Mouse (Mus musculus): Measurements from ENCODE around the gene Stx6. TPM values are rescaled to one million over a fixed set of nuclear protein-coding genes. Genes with fewer than 3 reads are reported as not detected.
A peak's percentile ranks its signal among the peaks of the same experiment; 100 is the strongest.

The Stx6 gene
- polyA plus RNA-seq, 1 experiment: 13.6 TPM

- Histone ChIP-seq H3K4me1 (ENCODE audit: control insufficient read depth, insufficient read depth, low read length) (peaks cover 9% of the 10 kb centered on the region), H3K4me3 (ENCODE audit: control insufficient read depth, low read depth, low read length) (peak overlapping the region; percentile 64), H3K27me3 (ENCODE audit: control insufficient read depth, insufficient read depth, low read length) (no peaks in the 10 kb centered on the region), H3K27ac (ENCODE audit: control insufficient read depth, insufficient read depth, low read depth, low read length) (peak overlapping the region; percentile 51; the same call in 1 of the 2 replicates), H3K36me3 (ENCODE audit: control insufficient read depth, insufficient read depth, low read length) (no peaks in the 10 kb centered on the region)
- TF ChIP-seq POLR2A (IDR thresholded peaks at IDR 0.05; ENCODE audit: control insufficient read depth, low read depth, low read length) (peak; percentile 25; the same call in 1 of the 2 replicates), CTCF (IDR thresholded peaks at IDR 0.05; ENCODE audit: control insufficient read depth, insufficient read depth, insufficient replicate concordance, low read depth, low read length) (no peak)
Measured at GRCm38 (mm10) chr1:155121977-155122939, 36.3 kb upstream of the Stx6 start.

GRCm38 (mm10) chr1:155124397-155124796, 34.1 kb upstream of the Stx6 start:
- Histone ChIP-seq H3K36me3 (ENCODE audit: control insufficient read depth, insufficient read depth, low read length) (no peaks in the 10 kb centered on the region), H3K4me1 (ENCODE audit: control insufficient read depth, insufficient read depth, low read length) (peaks cover 9% of the 10 kb centered on the region), H3K27ac (ENCODE audit: control insufficient read depth, insufficient read depth, low read depth, low read length) (no peak overlapping the region), H3K27me3 (ENCODE audit: control insufficient read depth, insufficient read depth, low read length) (no peaks in the 10 kb centered on the region), H3K4me3 (ENCODE audit: control insufficient read depth, low read depth, low read length) (no peak overlapping the region)
- no peak for TF ChIP-seq POLR2A (IDR thresholded peaks at IDR 0.05; ENCODE audit: control insufficient read depth, low read depth, low read length)
- no peak for TF ChIP-seq CTCF (IDR thresholded peaks at IDR 0.05; ENCODE audit: control insufficient read depth, insufficient read depth, insufficient replicate concordance, low read depth, low read length)

- no peak for TF ChIP-seq POLR2A (IDR thresholded peaks at IDR 0.05; ENCODE audit: control insufficient read depth, low read depth, low read length)
- no peak for TF ChIP-seq CTCF (IDR thresholded peaks at IDR 0.05; ENCODE audit: control insufficient read depth, insufficient read depth, insufficient replicate concordance, low read depth, low read length)
- Histone ChIP-seq H3K27ac (ENCODE audit: control insufficient read depth, insufficient read depth, low read depth, low read length) (no peak overlapping the region), H3K27me3 (ENCODE audit: control insufficient read depth, insufficient read depth, low read length) (no peaks in the 10 kb centered on the region), H3K4me3 (ENCODE audit: control insufficient read depth, low read depth, low read length) (no peak overlapping the region), H3K36me3 (ENCODE audit: control insufficient read depth, insufficient read depth, low read length) (no peaks in the 10 kb centered on the region), H3K4me1 (ENCODE audit: control insufficient read depth, insufficient read depth, low read length) (peaks cover 9% of the 10 kb centered on the region)
Measured at GRCm38 (mm10) chr1:155126716-155127115, 31.8 kb upstream of the Stx6 start.

GRCm38 (mm10) chr1:155127429-155127934, 31.0 kb upstream of the Stx6 start:
- TF ChIP-seq POLR2A (IDR thresholded peaks at IDR 0.05; ENCODE audit: control insufficient read depth, low read depth, low read length) (no peak), CTCF (IDR thresholded peaks at IDR 0.05; ENCODE audit: control insufficient read depth, insufficient read depth, insufficient replicate concordance, low read depth, low read length) (no peak)
- H3K27ac ChIP-seq (ENCODE audit: control insufficient read depth, insufficient read depth, low read depth, low read length): no peak overlapping the region
- no peak overlapping the region for H3K4me3 ChIP-seq (ENCODE audit: control insufficient read depth, low read depth, low read length)
- peaks cover 6% of the 10 kb centered on the region for H3K4me1 ChIP-seq (ENCODE audit: control insufficient read depth, insufficient read depth, low read length)
- H3K36me3 ChIP-seq (ENCODE audit: control insufficient read depth, insufficient read depth, low read length): no peaks in the 10 kb centered on the region
- no peaks in the 10 kb centered on the region for H3K27me3 ChIP-seq (ENCODE audit: control insufficient read depth, insufficient read depth, low read length)

GRCm38 (mm10) chr1:155134866-155135265, 23.6 kb upstream of the Stx6 start:
- Histone ChIP-seq H3K27ac (ENCODE audit: control insufficient read depth, insufficient read depth, low read depth, low read length) (no peak overlapping the region), H3K4me3 (ENCODE audit: control insufficient read depth, low read depth, low read length) (no peak overlapping the region), H3K36me3 (ENCODE audit: control insufficient read depth, insufficient read depth, low read length) (no peaks in the 10 kb centered on the region), H3K4me1 (ENCODE audit: control insufficient read depth, insufficient read depth, low read length) (no peaks in the 10 kb centered on the region), H3K27me3 (ENCODE audit: control insufficient read depth, insufficient read depth, low read length) (no peaks in the 10 kb centered on the region)
- TF ChIP-seq CTCF (IDR thresholded peaks at IDR 0.05; ENCODE audit: control insufficient read depth, insufficient read depth, insufficient replicate concordance, low read depth, low read length) (no peak), POLR2A (IDR thresholded peaks at IDR 0.05; ENCODE audit: control insufficient read depth, low read depth, low read length) (no peak)

- Histone ChIP-seq H3K27ac (ENCODE audit: control insufficient read depth, insufficient read depth, low read depth, low read length) (no peak overlapping the region), H3K4me3 (ENCODE audit: control insufficient read depth, low read depth, low read length) (no peak overlapping the region), H3K36me3 (ENCODE audit: control insufficient read depth, insufficient read depth, low read length) (no peaks in the 10 kb centered on the region), H3K27me3 (ENCODE audit: control insufficient read depth, insufficient read depth, low read length) (no peaks in the 10 kb centered on the region), H3K4me1 (ENCODE audit: control insufficient read depth, insufficient read depth, low read length) (no peaks in the 10 kb centered on the region)
- no peak for TF ChIP-seq CTCF (IDR thresholded peaks at IDR 0.05; ENCODE audit: control insufficient read depth, insufficient read depth, insufficient replicate concordance, low read depth, low read length)
- no peak for TF ChIP-seq POLR2A (IDR thresholded peaks at IDR 0.05; ENCODE audit: control insufficient read depth, low read depth, low read length)
Measured at GRCm38 (mm10) chr1:155138795-155139194, 19.7 kb upstream of the Stx6 start.

GRCm38 (mm10) chr1:155140076-155140475, 18.4 kb upstream of the Stx6 start:
- H3K27ac ChIP-seq (ENCODE audit: control insufficient read depth, insufficient read depth, low read depth, low read length): no peak overlapping the region
- TF ChIP-seq CTCF (IDR thresholded peaks at IDR 0.05; ENCODE audit: control insufficient read depth, insufficient read depth, insufficient replicate concordance, low read depth, low read length): no peak
- TF ChIP-seq POLR2A (IDR thresholded peaks at IDR 0.05; ENCODE audit: control insufficient read depth, low read depth, low read length): no peak

More at GRCm38 (mm10) chr1:155140076-155140475, 18.4 kb upstream of the Stx6 start:
- no peaks in the 10 kb centered on the region for H3K27me3 ChIP-seq (ENCODE audit: control insufficient read depth, insufficient read depth, low read length)
- no peak overlapping the region for H3K4me3 ChIP-seq (ENCODE audit: control insufficient read depth, low read depth, low read length)
- no peaks in the 10 kb centered on the region for H3K4me1 ChIP-seq (ENCODE audit: control insufficient read depth, insufficient read depth, low read length)
- H3K36me3 ChIP-seq (ENCODE audit: control insufficient read depth, insufficient read depth, low read length): no peaks in the 10 kb centered on the region
